Mouse (Mus musculus): ENCODE results near the gene C87499. TPM values are rescaled to one million over a fixed set of nuclear protein-coding genes. Genes with fewer than 3 reads are reported as not detected.
A peak's percentile ranks its signal among the peaks of the same experiment; 100 is the strongest.

C87499 gene
- polyA plus RNA-seq, 1 experiment = not detected

- peak overlapping the region; percentile 46 for H3K4me3 ChIP-seq (ENCODE audit: insufficient read depth, low read depth, low read length)
- H3K27ac ChIP-seq (ENCODE audit: insufficient read depth, low read depth, low read length) = no peak overlapping the region
- TF ChIP-seq POLR2A (IDR thresholded peaks at IDR 0.05; ENCODE audit: insufficient read depth, low read depth, low read length) (no peak), CTCF (IDR thresholded peaks at IDR 0.05; ENCODE audit: insufficient read depth, low read depth, low read length) (peak; percentile 96)
- WGBS = 7% methylated on average over 11 of the region's 11 CpGs
- no peaks in the 10 kb centered on the region for H3K4me1 ChIP-seq (ENCODE audit: control insufficient read depth, insufficient read depth, low read length)
These were observed 7.0 kb upstream of the C87499 start for GRCm38 (mm10) chr4:88641077-88641831.

GRCm38 (mm10) chr4:88640704-88641076 is 6.5 kb upstream of the C87499 start:
- no peak for TF ChIP-seq CTCF (IDR thresholded peaks at IDR 0.05; ENCODE audit: insufficient read depth, low read depth, low read length)
- no peak for TF ChIP-seq POLR2A (IDR thresholded peaks at IDR 0.05; ENCODE audit: insufficient read depth, low read depth, low read length)
- Histone ChIP-seq H3K4me3 (ENCODE audit: insufficient read depth, low read depth, low read length) (peak overlapping the region; percentile 46), H3K4me1 (ENCODE audit: control insufficient read depth, insufficient read depth, low read length) (no peaks in the 10 kb centered on the region), H3K27ac (ENCODE audit: insufficient read depth, low read depth, low read length) (no peak overlapping the region)
- 38% methylated on average over 8 of the region's 8 CpGs for WGBS

GRCm38 (mm10) chr4:88603276-88603675 is 30.9 kb downstream of the C87499 start, which contains the start of gene Ifna12:
Gene Ifna12 (minus strand): TSS chr4:88603376.
- Histone ChIP-seq H3K4me3 (ENCODE audit: insufficient read depth, low read depth, low read length) (no peak within 1 kb of the TSS), H3K4me1 (ENCODE audit: control insufficient read depth, insufficient read depth, low read length) (no peaks in the 10 kb centered on the region), H3K27ac (ENCODE audit: insufficient read depth, low read depth, low read length) (no peak within 1 kb of the TSS)
- no peak for TF ChIP-seq CTCF (IDR thresholded peaks at IDR 0.05; ENCODE audit: insufficient read depth, low read depth, low read length)
- TF ChIP-seq POLR2A (IDR thresholded peaks at IDR 0.05; ENCODE audit: insufficient read depth, low read depth, low read length) = no peak

GRCm38 (mm10) chr4:88592285-88592684 is 41.9 kb downstream of the C87499 start, which contains the start of gene Ifna9:
Gene Ifna9 (minus strand): TSS chr4:88592385.
- WGBS = 82% methylated on average over 1 of the region's 1 CpGs
- no peak within 1 kb of the TSS for H3K27ac ChIP-seq (ENCODE audit: insufficient read depth, low read depth, low read length)

More at GRCm38 (mm10) chr4:88592285-88592684, 41.9 kb downstream of the C87499 start, which contains the start of gene Ifna9:
- no peaks in the 10 kb centered on the region for H3K4me1 ChIP-seq (ENCODE audit: control insufficient read depth, insufficient read depth, low read length)
- H3K4me3 ChIP-seq (ENCODE audit: insufficient read depth, low read depth, low read length) = no peak within 1 kb of the TSS
- TF ChIP-seq POLR2A (IDR thresholded peaks at IDR 0.05; ENCODE audit: insufficient read depth, low read depth, low read length) (no peak), CTCF (IDR thresholded peaks at IDR 0.05; ENCODE audit: insufficient read depth, low read depth, low read length) (no peak)

Other genes with a start within 250 kb of the C87499 start
- gene Hacd4, start 195.5 kb downstream of the C87499 start, polyA plus RNA-seq (2012; ENCODE audit: insufficient read depth, insufficient read length, low replicate concordance, missing spikeins) = not detected in 2 replicates
- not detected in 2 replicates for gene Ifnb1, start 111.6 kb downstream of the C87499 start, polyA plus RNA-seq (2012; ENCODE audit: insufficient read depth, insufficient read length, low replicate concordance, missing spikeins)
- gene Ifna15, start 76.2 kb downstream of the C87499 start, polyA plus RNA-seq (2012; ENCODE audit: insufficient read depth, insufficient read length, low replicate concordance, missing spikeins) = not detected in 2 replicates
- gene Ifna14, start 62.6 kb downstream of the C87499 start, polyA plus RNA-seq (2012; ENCODE audit: insufficient read depth, insufficient read length, low replicate concordance, missing spikeins) = not detected in 2 replicates
- not detected in 2 replicates for gene Ifna9, start 42.0 kb downstream of the C87499 start, polyA plus RNA-seq (2012; ENCODE audit: insufficient read depth, insufficient read length, low replicate concordance, missing spikeins)
- gene Ifna12, start 31.0 kb downstream of the C87499 start, polyA plus RNA-seq (2012; ENCODE audit: insufficient read depth, insufficient read length, low replicate concordance, missing spikeins) = not detected in 2 replicates
- not detected in 2 replicates for gene Ifna13, start 10.0 kb upstream of the C87499 start, polyA plus RNA-seq (2012; ENCODE audit: insufficient read depth, insufficient read length, low replicate concordance, missing spikeins)
- gene Ifna16, start 42.5 kb upstream of the C87499 start, polyA plus RNA-seq (2012; ENCODE audit: insufficient read depth, insufficient read length, low replicate concordance, missing spikeins) = not detected in 2 replicates
- not detected in 2 replicates for gene Ifna2, start 49.5 kb upstream of the C87499 start, polyA plus RNA-seq (2012; ENCODE audit: insufficient read depth, insufficient read length, low replicate concordance, missing spikeins)
- gene Ifnab, start 56.9 kb upstream of the C87499 start, polyA plus RNA-seq (2012; ENCODE audit: insufficient read depth, insufficient read length, low replicate concordance, missing spikeins) = not detected in 2 replicates
- not detected in 2 replicates for gene Gm26566, start 87.4 kb upstream of the C87499 start, polyA plus RNA-seq (2012; ENCODE audit: insufficient read depth, insufficient read length, low replicate concordance, missing spikeins)
- gene Klhl9, start 88.1 kb upstream of the C87499 start, polyA plus RNA-seq (2012; ENCODE audit: insufficient read depth, insufficient read length, low replicate concordance, missing spikeins) = not detected in 2 replicates
- gene Gm13271, start 120.5 kb upstream of the C87499 start, polyA plus RNA-seq (2012; ENCODE audit: insufficient read depth, insufficient read length, low replicate concordance, missing spikeins) = not detected in 2 replicates
- gene Gm13283, start 125.7 kb upstream of the C87499 start, polyA plus RNA-seq (2012; ENCODE audit: insufficient read depth, insufficient read length, low replicate concordance, missing spikeins) = not detected in 2 replicates
- not detected in 2 replicates for gene Gm13290, start 139.4 kb upstream of the C87499 start, polyA plus RNA-seq (2012; ENCODE audit: insufficient read depth, insufficient read length, low replicate concordance, missing spikeins)
- not detected in 2 replicates for gene Gm13289, start 142.5 kb upstream of the C87499 start, polyA plus RNA-seq (2012; ENCODE audit: insufficient read depth, insufficient read length, low replicate concordance, missing spikeins)
- not detected in 2 replicates for gene Gm13272, start 145.4 kb upstream of the C87499 start, polyA plus RNA-seq (2012; ENCODE audit: insufficient read depth, insufficient read length, low replicate concordance, missing spikeins)
- gene Ifnz, start 147.7 kb upstream of the C87499 start, polyA plus RNA-seq (2012; ENCODE audit: insufficient read depth, insufficient read length, low replicate concordance, missing spikeins) = not detected in 2 replicates
- gene Gm13276, start 151.3 kb upstream of the C87499 start, polyA plus RNA-seq (2012; ENCODE audit: insufficient read depth, insufficient read length, low replicate concordance, missing spikeins) = not detected in 2 replicates
- gene Gm13277, start 154.2 kb upstream of the C87499 start, polyA plus RNA-seq (2012; ENCODE audit: insufficient read depth, insufficient read length, low replicate concordance, missing spikeins) = not detected in 2 replicates
- not detected in 2 replicates for gene Gm13278, start 157.1 kb upstream of the C87499 start, polyA plus RNA-seq (2012; ENCODE audit: insufficient read depth, insufficient read length, low replicate concordance, missing spikeins)
- not detected in 2 replicates for gene Gm13275, start 160.1 kb upstream of the C87499 start, polyA plus RNA-seq (2012; ENCODE audit: insufficient read depth, insufficient read length, low replicate concordance, missing spikeins)
- not detected in 2 replicates for gene Gm13279, start 163.0 kb upstream of the C87499 start, polyA plus RNA-seq (2012; ENCODE audit: insufficient read depth, insufficient read length, low replicate concordance, missing spikeins)
- gene Gm13285, start 165.3 kb upstream of the C87499 start, polyA plus RNA-seq (2012; ENCODE audit: insufficient read depth, insufficient read length, low replicate concordance, missing spikeins) = not detected in 2 replicates
- not detected in 2 replicates for gene Gm13287, start 168.8 kb upstream of the C87499 start, polyA plus RNA-seq (2012; ENCODE audit: insufficient read depth, insufficient read length, low replicate concordance, missing spikeins)
- not detected in 2 replicates for gene Gm13288, start 171.1 kb upstream of the C87499 start, polyA plus RNA-seq (2012; ENCODE audit: insufficient read depth, insufficient read length, low replicate concordance, missing spikeins)
- not detected in 2 replicates for gene Ifna7, start 181.8 kb upstream of the C87499 start, polyA plus RNA-seq (2012; ENCODE audit: insufficient read depth, insufficient read length, low replicate concordance, missing spikeins)
- not detected in 2 replicates for gene Ifna11, start 185.5 kb upstream of the C87499 start, polyA plus RNA-seq (2012; ENCODE audit: insufficient read depth, insufficient read length, low replicate concordance, missing spikeins)
- not detected in 2 replicates for gene Ifna6, start 193.0 kb upstream of the C87499 start, polyA plus RNA-seq (2012; ENCODE audit: insufficient read depth, insufficient read length, low replicate concordance, missing spikeins)
- not detected in 2 replicates for gene Ifna5, start 201.1 kb upstream of the C87499 start, polyA plus RNA-seq (2012; ENCODE audit: insufficient read depth, insufficient read length, low replicate concordance, missing spikeins)
- not detected in 2 replicates for gene Ifna4, start 207.4 kb upstream of the C87499 start, polyA plus RNA-seq (2012; ENCODE audit: insufficient read depth, insufficient read length, low replicate concordance, missing spikeins)
- gene Ifna1, start 215.7 kb upstream of the C87499 start, polyA plus RNA-seq (2012; ENCODE audit: insufficient read depth, insufficient read length, low replicate concordance, missing spikeins) = not detected in 2 replicates
- not detected in 2 replicates for gene Ifne, start 245.8 kb upstream of the C87499 start, polyA plus RNA-seq (2012; ENCODE audit: insufficient read depth, insufficient read length, low replicate concordance, missing spikeins)